ENCODE assay signal across 7 mouse cellular contexts in the genomic region with DNA sequence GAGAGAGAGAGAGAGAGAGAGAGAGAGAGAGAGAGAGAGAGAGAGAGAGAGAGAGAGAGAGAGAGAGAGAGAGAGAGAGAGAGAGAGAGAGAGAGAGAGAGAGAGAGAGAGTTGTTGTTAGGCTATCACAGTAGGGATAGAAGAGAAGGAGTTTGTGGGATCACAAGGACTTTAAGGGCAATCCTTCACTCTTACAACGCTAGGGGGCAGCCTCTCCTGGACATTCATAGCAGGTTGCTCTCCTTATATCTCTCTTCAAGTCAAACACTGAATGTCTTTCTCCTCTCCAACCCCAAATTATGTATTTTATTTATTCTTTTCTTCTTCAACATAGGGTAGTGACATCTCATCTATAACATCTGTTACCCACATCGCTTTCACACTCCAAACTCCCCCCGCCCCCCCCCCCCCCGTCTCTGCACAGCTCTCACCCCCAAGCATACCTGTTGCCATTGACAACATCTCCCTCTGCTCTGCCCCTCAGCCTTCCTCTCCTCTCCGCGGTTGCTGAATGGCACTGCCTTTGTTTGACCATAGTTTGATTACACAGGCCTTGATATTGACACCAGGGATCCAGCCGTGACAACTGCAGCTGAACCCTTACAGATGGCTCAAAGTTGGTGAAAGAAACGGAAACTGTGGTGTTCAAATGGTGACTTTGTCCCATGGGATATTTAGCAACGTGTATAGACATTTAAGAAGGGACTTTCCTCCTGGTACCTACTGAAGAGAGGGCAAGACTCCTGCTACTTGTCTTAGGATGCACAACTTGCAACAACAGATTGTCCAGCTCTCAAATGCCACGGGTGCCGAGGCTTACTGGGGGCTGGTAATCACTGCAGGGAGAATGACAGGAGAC.
DNase-seq lines count a peak whose midpoint lies in the region; ATAC-seq and TF ChIP-seq lines count a peak whose summit lies in the region.

No protein-coding gene starts in this region.

- no peak overlapping the region for H3K27ac ChIP-seq in cerebellum, adult 2 months (ENCODE audit: insufficient read depth, low read length)
- H3K27ac ChIP-seq in forebrain, postnatal 0 days (ENCODE audit: low read depth, low read length): no peak overlapping the region
- no peak overlapping the region for H3K27ac ChIP-seq in hindbrain, embryonic 15.5 days (replicated peaks)
- H3K27ac ChIP-seq in midbrain, embryonic 14.5 days (replicated peaks; ENCODE audit: low read depth, low read length): no peak overlapping the region

- H3K9me3 ChIP-seq in forebrain, postnatal 0 days (ENCODE audit: low read length): no peaks in the 10 kb centered on the region
- H3K9me3 ChIP-seq in hindbrain, embryonic 15.5 days: no peaks in the 10 kb centered on the region
- no peaks in the 10 kb centered on the region for H3K9me3 ChIP-seq in midbrain, embryonic 14.5 days (ENCODE audit: control insufficient read depth, low read length)

- TF ChIP-seq CTCF in cerebellum, adult 2 months (IDR thresholded peaks at IDR 0.05; ENCODE audit: borderline replicate concordance, insufficient read depth, low read depth, low read length): peak; percentile 49; the same call in 1 of the 2 replicates
- TF ChIP-seq CTCF in forebrain, postnatal 0 days (IDR thresholded peaks at IDR 0.05; ENCODE audit: low read depth): peak; percentile 70

- H3K9ac ChIP-seq in forebrain, postnatal 0 days: no peak overlapping the region
- H3K9ac ChIP-seq in hindbrain, embryonic 15.5 days: no peak overlapping the region
- no peak overlapping the region for H3K9ac ChIP-seq in midbrain, embryonic 14.5 days (replicated peaks; ENCODE audit: low read length)

- H3K4me2 ChIP-seq in forebrain, postnatal 0 days (ENCODE audit: low read depth): peak overlapping the region; percentile 37
- H3K4me2 ChIP-seq in hindbrain, embryonic 15.5 days: peak overlapping the region; percentile 36
- peak overlapping the region; percentile 40 for H3K4me2 ChIP-seq in midbrain, embryonic 14.5 days (ENCODE audit: low read length)

- H3K36me3 ChIP-seq in forebrain, postnatal 0 days (ENCODE audit: insufficient read depth): no peaks in the 10 kb centered on the region
- no peaks in the 10 kb centered on the region for H3K36me3 ChIP-seq in hindbrain, embryonic 15.5 days
- H3K36me3 ChIP-seq in midbrain, embryonic 14.5 days (ENCODE audit: control insufficient read depth, insufficient read depth, low read length): no peaks in the 10 kb centered on the region

- ATAC-seq in forebrain, postnatal 0 days: peak; percentile 92
- peak; percentile 86 for ATAC-seq in hindbrain, embryonic 15.5 days (ENCODE audit: low FRiP score, low read depth)
- peak; percentile 84 for ATAC-seq in midbrain, embryonic 14.5 days (ENCODE audit: low FRiP score, low TSS enrichment)

- peak; percentile 68 for DNase-seq in ZHBTc4 (ENCODE audit: low read depth, low spot score)
- DNase-seq in cerebellum, adult 2 months: peak; percentile 49 to 53
- peak; percentile 86 for DNase-seq in forebrain, postnatal 0 days
- peak; percentile 76 to 81 for DNase-seq in left cerebral cortex, adult 18-20 months (ENCODE audit: low spot score in 2 of 2)
- peak; percentile 93 for DNase-seq in midbrain, embryonic 14.5 days
- no peak for DNase-seq in thymus, postnatal 0 days (ENCODE audit: low spot score)

- H3K4me1 ChIP-seq in cerebellum, adult 2 months (ENCODE audit: control insufficient read depth, insufficient read depth, low read length): no peaks in the 10 kb centered on the region
- H3K4me1 ChIP-seq in forebrain, postnatal 0 days (ENCODE audit: insufficient read depth): no peaks in the 10 kb centered on the region
- 0 out of 2 replicates have a peak, but pooled peaks cover 6% of the 10 kb centered on the region for H3K4me1 ChIP-seq in hindbrain, embryonic 15.5 days (replicated peaks)
- H3K4me1 ChIP-seq in midbrain, embryonic 14.5 days (ENCODE audit: control insufficient read depth, insufficient read depth, low read length): no peaks in the 10 kb centered on the region

- no peaks in the 10 kb centered on the region for H3K27me3 ChIP-seq in cerebellum, adult 2 months (ENCODE audit: control insufficient read depth, insufficient read depth, low read length)
- no peaks in the 10 kb centered on the region for H3K27me3 ChIP-seq in forebrain, postnatal 0 days (ENCODE audit: insufficient read depth, low read length)
- H3K27me3 ChIP-seq in hindbrain, embryonic 15.5 days: no peaks in the 10 kb centered on the region
- no peaks in the 10 kb centered on the region for H3K27me3 ChIP-seq in midbrain, embryonic 14.5 days (ENCODE audit: control insufficient read depth, insufficient read depth, low read length)

- 10% methylated on average over 11 of the region's 11 CpGs for WGBS in cerebellum, adult 2 months
- WGBS in forebrain, postnatal 0 days: 30% methylated on average over 11 of the region's 11 CpGs
- 29% methylated on average over 11 of the region's 11 CpGs for WGBS in hindbrain, embryonic 15.5 days
- 34% methylated on average over 11 of the region's 11 CpGs for WGBS in midbrain, embryonic 14.5 days

- H3K4me3 ChIP-seq in cerebellum, adult 2 months (replicated peaks; ENCODE audit: insufficient read depth, low read depth, low read length): no peak overlapping the region
- no peak overlapping the region for H3K4me3 ChIP-seq in forebrain, postnatal 0 days (ENCODE audit: low read depth, low read length)
- no peak overlapping the region for H3K4me3 ChIP-seq in hindbrain, embryonic 15.5 days
- no peak overlapping the region for H3K4me3 ChIP-seq in midbrain, embryonic 14.5 days (replicated peaks; ENCODE audit: low read depth, low read length)

- no peak for TF ChIP-seq POLR2A in cerebellum, adult 2 months (IDR thresholded peaks at IDR 0.05; ENCODE audit: borderline replicate concordance, insufficient read depth, low read length)
